Mouse (Mus musculus) embryonic fibroblast, embryonic 13.5 days (primary cell): ENCODE data around the gene Tmem266.

Source experiments
- CTCF ChIP-seq: IDR thresholded peaks from 2 replicates; pipeline ENCODE4 v1.5.1; 2011; ENCODE audit warnings: mild to moderate bottlenecking, control low read depth, low read length, moderate library complexity, borderline replicate concordance; ENCODE audit not compliant: insufficient read depth
- POLR2A ChIP-seq: IDR thresholded peaks from 2 replicates; pipeline ENCODE4 v1.6.1; 2011; ENCODE audit warnings: low read depth, mild to moderate bottlenecking, control low read depth, low read length, moderate library complexity

DNA sequence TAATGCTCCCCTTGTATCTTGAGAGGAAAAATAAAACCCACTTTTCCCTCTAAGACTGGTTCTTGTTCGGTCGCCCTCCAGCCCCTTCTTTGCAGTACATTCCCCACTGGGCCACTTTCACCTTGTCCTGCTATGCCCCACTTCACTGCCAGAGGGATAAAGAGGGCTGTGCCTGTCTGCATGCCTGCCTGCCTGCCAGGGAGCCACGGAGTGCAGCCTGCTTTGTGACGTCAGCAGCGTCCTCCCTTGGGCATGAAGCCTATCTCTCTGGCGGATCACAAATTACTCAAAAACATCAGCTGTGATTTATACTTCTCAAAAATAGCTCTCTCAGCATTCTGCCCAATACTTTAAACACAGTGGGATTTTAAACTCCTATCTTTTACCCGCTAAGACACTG lies 6.2 kb downstream of the Tmem266 start:
- TF ChIP-seq POLR2A (no peak), CTCF (no peak)
